Mouse (Mus musculus): ENCODE measurements around the gene Sema3e.

Sema3e gene

DNA sequence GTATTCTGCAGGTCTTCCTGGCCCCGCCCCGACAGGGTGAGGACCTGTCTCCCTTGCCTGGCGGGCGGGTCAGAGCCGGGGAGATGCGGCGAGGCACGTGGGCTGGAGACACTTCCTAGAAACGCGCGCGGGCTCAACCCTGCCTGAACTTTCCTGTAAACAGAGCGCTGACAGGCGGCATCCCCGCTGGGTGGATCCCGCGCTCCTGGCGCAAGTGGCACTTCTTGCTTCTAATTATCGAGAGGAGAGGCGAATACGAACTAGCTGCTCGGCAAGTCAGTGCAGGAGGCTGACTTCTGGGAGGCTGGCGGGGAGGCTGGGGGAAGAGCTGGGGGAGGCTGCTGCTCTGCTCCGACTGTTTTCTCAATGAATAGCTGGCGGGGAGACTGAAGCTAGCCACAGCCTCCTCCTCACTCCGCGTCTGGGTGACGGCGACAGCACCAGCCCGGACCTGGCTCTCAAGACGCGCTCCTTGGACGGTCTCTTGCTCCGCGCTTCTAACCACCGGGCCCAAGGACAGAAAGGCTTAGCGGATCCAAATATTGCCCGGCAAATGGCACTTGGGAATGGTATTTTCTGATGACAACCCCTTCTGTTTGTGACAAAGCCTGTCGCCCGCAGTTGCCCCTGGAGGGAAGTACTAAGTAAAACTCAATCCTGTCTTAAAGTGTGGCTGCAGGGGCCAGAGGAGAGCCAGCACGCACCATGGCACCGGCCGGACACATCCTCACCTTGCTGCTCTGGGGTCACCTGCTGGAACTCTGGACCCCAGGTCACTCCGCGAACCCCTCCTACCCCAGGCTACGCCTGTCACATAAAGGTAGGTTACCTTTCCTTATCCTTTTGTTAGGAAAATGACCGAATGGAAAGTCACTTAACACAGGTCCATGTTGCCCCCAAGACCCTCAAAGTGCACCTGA lies at the start of gene Sema3e:
Gene Sema3e, plus strand, starts transcription at position 72 of the 920 bp plus-strand sequence.
- DNase-seq (ENCODE audit: low read depth, low spot score), result no peak

DNA sequence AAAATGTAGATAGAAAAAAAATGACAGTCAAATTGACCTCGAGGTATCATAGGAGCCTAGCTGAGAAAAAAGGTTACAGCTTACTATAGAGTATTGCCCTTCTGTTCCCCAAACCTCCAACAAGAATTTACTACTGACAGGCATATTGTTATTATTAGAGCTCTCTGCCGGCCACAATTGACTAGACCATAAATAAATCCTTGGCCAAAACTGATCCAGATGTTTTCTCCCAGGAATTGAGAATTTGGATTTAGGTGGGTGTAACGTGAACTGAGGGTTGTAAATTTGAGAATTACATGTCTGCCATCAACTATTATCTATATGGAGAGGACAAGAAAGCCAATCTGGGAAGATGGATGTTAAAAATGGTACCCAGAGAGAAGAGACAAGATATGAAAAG lies 47.5 kb upstream of the Sema3e start:
- no peak for DNase-seq (ENCODE audit: low read depth, low spot score)

DNA sequence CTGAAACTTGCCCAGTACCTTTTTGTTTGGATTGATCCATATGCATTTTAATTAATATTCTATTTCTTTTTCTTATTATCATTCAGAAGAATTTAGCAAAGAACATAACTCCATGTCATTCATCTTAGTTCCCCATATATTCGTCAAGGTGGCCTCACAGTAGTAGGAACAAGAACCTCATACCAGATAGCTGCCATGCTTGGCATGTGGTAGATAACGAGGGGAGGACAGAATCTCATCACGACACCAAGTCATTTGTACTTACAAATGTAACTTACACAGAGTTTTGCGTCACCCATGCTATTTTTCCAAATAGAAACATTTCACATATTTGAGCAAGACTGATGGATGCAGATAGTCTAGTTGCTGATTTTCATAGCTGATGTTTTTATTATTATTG lies 45.9 kb upstream of the Sema3e start:
- DNase-seq (ENCODE audit: low read depth, low spot score), result no peak

DNA sequence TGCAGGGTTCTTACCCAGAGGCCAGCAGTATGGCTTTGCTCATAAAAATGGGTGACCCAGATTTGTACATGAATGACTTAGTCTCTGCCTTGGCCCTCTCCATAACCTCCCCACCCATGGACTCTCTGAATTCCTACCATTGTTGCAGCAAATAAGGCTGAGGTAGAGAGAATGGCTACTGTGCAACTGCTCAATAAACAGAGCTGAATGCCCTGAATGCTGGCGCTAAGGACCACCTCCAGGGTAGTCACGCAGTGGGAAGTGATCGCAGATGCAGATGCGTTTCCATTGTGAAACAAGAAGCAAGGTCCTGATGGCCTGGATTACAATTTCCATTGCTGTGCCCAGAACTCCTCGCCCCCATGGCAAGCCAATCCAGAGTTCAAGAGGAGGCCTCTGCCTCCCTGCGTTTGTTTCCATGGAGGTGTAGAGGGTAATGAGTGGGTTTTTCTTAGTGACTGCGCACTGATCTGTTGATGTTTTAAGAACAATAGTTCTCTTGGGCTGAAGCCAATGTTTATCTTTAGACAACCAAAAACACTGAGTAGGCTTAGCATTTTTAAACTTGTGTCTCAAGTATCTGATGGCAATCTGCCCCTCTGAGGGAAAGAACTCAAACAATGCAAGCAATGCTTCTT lies 42.5 kb upstream of the Sema3e start:
- no peak for DNase-seq (ENCODE audit: low read depth, low spot score)

DNA sequence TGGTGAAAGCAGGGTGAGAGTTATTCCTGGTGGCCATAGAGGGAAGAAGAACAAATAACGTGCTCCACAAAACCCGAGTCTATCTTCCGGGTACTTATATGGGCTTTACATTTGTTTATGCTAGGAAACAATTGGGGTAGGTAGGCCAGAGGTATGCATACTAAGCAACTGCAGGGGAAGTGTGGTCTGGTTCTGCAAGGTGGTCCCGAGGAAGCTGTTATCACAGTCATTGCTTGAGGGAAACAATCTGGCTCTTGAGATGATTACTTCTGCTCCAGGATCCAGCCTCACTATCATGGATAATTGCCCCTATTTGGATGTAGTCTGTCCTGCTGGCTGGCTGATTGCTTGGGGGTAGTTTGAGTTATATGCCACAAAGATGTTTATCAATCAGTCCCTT lies 41.5 kb upstream of the Sema3e start:
- DNase-seq (ENCODE audit: low read depth, low spot score), result no peak

DNA sequence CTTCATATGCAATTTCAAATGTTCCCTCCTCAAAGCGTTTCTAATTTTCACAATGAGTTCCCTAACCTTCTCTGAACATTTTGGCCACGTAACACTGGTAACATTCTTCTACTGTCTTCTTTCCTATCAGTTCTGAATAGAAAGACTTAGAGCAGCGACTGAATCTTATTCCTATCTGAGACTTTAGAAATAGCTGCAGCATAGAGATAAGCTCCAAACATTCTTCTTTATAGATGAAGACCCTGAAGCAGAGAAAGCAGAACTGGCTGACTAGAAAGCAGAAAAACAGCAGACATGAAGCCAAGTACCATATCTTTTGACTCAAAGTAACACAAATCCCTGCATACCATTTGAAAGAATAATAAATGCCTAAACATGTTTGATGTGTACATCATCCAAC lies 39.4 kb upstream of the Sema3e start:
- DNase-seq (ENCODE audit: low read depth, low spot score), result no peak

DNA sequence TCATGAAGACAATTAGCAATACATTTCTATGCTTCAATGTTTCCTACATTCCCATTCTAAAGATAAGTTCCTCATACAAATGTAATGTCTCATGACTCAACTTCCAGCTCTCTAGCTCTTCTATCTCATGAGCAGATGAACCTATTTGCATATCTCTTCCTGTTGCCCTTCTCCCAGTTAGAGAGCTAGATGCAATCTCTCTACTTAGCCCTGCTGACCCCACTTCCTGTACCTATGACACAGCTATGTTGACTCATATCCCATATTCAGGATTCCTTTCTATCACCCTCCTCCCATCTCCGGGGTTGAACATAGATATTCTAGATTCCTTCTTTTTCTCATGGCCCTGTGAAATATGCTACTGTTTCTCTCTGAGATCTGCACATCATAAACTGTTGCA lies 38.0 kb upstream of the Sema3e start:
- DNase-seq (ENCODE audit: low read depth, low spot score), result no peak

DNA sequence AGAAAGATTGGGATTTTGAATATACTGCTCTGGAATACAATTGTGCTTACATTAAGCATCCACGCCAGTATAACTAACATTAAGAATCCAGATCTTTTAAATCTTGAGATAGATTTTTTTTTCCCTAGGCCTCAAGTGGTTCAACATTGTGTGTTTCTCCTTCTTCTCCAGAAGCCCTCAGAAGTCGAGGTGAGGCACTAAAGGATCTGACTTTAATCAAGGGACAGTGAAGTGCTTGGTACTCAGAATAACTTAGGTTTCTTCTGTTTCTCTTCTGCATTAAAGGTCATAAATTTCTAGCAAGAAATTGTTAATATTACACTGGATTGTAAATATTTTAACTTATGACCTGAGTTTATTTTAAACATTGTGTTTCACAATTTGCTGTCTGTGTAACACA lies 37.1 kb upstream of the Sema3e start:
- no peak for DNase-seq (ENCODE audit: low read depth, low spot score)

DNA sequence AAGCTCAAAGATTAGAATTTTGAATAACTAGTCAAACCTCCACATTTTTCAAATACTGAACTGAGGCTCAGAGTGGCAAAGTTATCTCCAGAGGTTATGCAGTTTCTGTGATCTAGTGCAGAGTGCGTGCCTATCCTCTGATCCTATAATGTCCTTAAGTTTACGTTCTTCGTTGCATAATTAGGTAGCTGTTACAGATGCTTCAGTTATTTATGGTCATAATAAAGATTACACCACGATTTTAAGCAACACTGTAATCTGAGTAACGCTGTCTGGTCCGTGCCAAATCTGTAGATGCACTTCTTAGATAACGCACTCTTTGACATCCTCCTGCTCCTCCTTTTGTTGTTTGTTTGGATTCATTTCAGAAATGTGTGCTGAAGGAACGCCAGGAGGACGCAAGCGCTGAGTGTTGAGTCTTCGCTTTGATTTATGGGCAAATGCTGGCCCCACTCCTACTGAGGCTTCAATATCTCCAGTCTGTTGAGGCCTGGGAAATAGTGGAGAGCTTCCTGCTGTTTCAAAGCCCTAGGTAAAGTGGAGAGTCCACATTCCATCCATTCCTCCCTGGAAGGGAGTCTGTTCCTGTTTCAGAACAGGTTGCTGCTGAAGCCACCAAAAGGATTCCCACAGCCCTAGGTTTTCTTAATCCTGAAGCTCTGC lies 32.2 kb upstream of the Sema3e start:
- DNase-seq (ENCODE audit: low read depth, low spot score), result no peak

DNA sequence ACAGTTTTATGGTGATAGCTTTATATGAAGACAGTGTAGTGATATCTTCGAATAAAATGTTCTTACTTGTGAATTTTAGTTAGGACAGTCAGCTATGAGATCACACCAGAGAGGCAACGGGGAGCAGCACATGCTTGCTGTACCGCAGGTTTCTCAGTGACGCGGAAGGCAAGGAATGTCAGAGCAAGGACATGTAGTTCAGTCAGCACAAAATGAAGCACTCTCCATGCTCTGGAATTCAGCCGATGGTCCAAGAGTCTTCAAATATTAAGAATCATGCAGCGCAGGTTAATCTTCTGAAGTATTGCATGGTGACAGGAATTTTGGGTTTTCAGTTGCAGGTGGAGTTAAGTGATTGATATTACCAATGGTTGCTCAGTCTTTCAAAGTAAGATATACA lies 3.3 kb downstream of the Sema3e start:
- no peak for DNase-seq (ENCODE audit: low read depth, low spot score)

DNA sequence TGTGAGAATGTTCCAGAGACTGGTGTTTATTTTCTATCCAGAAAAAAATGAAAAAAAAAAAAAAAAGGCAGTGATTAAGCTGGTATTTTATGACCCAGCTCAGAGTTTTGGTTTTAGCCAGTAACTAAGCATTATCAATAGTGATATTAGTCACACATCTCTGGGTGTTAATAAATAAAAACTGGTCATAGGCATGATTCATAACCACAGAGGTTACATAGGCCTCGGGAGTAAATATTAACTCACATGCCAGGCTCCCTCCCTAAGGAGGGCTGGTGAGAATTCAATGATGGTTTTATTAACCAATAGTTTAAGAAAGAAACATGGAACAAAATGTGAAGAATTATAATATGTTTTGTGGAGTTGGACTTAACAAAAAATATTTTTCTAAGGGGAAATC lies 5.7 kb downstream of the Sema3e start:
- DNase-seq (ENCODE audit: low read depth, low spot score), result no peak

DNA sequence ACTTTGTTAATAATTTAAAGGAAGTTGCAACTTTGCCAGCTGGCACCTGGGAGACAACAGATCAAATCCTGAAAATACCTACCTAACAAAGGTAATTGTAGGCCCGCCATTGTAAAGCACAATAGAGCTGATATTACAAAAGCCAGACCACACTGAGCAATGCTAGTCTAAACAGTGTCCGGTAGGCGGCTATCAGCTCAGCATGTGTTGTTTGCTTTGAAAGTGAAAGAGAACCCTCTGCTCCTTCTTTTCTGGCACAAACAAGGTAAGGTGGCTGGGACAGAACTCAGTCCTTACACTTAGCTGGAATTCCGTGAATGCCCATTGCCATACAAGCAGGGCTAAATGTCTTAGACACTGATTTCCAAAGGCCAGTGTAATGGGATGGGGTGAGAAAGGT lies 7.0 kb downstream of the Sema3e start:
- no peak for DNase-seq (ENCODE audit: low read depth, low spot score)

DNA sequence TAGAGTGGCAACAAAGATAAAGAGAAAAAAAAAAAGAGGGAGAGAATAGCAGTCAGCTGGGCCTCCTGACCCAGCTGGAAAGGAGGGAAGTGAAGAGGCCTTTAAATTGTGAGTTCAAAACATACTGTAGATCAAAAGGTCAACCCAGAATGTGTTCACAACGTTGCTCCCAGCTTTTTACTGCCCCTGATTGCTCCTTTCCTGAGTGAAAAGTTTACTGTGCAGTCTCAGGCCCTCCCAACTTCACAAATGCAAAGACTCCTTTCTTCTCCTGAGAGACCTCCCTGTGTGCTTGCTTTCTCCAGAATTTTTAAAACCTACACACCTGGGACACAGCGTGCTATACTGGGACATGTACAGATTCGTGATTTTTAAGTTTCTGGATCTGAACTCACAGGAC lies 8.2 kb downstream of the Sema3e start:
- DNase-seq (ENCODE audit: low read depth, low spot score), result no peak

DNA sequence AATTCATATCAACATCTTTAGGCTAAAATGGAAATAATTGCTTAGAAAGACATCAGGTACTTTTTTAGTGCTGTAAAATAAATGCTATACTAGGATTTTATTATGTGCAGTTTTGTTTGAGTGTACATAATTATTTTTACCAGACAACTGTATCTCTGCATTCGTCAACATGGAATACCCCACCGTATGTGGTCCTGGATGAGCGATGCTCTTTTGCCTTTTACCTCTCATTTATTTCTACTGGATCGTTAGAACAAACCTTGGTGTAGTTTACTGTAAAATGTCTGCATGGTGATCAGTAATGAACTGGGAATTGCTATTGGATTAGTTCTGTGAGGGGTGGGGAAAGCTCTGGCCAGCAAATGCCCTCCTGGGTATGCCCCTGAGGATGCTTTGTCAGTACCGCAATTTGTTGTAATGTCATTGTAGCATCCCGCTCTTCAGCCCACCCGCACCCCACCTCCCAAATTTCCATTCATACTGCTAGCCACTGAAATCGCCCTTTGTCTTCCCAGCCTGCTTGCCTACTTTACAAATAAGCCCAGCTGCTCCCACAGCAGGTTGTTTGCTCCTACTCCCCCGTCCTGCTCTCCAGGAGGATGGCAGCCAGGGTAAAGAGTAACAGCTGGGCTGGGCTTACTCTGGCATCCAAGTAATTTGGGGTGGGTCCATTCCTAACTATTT lies 13.9 kb downstream of the Sema3e start:
- no peak for DNase-seq (ENCODE audit: low read depth, low spot score)

DNA sequence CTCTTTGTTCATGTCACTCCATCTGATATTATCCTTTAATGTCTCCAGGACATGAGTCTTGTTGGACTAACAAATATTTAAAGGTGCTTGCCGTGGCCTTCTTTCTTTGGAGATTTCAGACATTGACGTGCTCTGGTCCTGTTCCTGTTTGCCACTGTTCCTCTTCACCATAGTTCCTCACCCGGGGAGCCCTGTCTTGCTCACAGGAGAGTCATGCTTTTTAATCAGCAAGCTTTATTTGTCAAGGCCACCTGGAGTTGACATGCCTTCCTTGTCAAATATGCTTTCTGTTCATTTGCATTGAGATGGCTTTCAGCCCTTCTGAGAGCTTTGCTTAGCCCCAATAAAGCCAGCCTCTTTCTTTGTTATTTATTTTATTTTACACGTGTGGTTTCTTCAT lies 15.1 kb downstream of the Sema3e start:
- DNase-seq (ENCODE audit: low read depth, low spot score), result no peak

DNA sequence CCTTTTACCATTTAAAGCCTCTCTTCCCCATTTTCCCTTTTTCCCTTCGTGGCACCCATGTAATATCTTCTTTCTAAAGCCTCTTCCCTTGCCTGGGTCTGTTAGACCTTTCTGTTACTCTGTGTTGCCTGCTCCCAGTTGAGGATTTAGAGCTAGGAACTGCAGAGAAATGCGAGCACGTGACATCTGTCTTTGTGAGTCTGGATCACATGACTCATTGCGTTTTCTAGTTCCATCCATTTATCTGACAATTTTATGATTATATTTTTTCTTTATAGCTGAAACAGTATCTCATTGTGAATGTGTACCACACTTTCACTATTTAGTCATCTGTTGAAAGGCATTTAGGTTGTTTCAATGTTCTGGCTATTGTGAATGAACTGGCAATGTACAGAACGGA lies 18.0 kb downstream of the Sema3e start:
- no peak for DNase-seq (ENCODE audit: low read depth, low spot score)

DNA sequence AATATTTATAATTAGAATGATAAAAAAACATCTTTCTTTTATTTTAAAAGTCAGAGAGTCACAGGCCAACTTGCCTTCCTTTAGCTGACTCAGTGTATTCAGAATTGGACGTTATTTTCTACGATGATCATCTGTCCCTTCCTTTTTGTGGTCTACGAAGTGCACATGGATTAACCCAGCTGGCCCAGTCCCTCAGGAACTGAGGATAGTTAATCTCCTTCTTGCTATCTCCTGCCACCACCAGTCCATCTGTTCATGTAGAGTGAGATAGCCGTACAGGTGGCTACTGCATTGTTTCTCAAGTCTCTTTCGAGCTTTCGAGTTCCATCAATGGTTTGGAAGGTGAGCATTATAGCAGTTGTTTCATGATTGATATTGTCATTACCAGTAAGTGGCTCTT lies 18.9 kb downstream of the Sema3e start:
- no peak for DNase-seq (ENCODE audit: low read depth, low spot score)

DNA sequence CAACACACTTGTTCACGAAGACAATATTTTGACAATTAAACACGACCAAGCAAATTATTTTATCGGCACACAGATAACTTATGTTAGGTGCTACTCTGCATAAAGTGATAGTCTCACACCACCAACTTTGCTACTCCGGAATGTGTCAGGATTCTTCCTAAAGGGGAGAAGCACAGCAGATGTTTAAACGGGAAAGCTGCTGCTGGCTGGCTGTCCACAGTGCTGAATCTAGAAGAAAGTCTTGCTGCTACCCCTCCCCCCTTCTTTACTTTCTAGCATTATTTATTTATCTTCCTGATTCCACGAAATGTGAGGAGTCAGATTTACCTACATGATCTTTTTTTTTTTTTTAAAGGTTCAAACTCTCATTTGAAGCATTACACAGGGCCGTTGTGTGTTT lies 23.6 kb downstream of the Sema3e start:
- DNase-seq (ENCODE audit: low read depth, low spot score), result no peak

DNA sequence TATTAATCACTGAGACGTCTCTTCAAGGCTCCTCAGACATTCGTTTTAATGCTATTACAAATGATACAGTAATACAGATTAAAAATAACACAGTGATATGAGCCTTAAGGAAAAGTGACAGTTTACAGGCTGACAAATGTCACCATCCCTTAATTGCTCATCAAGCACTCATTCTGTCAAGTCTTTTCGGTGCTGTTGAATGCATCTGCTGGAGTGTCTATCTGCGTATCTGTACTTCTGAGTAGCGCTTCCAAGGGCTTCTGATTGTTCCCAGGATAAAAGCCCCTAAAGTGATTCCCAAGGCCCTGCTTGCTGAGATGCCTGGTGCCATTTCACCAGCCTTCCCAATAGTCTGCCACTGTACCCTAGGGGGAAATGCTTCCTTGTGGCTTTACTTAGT lies 29.4 kb downstream of the Sema3e start:
- DNase-seq (ENCODE audit: low read depth, low spot score), result no peak

DNA sequence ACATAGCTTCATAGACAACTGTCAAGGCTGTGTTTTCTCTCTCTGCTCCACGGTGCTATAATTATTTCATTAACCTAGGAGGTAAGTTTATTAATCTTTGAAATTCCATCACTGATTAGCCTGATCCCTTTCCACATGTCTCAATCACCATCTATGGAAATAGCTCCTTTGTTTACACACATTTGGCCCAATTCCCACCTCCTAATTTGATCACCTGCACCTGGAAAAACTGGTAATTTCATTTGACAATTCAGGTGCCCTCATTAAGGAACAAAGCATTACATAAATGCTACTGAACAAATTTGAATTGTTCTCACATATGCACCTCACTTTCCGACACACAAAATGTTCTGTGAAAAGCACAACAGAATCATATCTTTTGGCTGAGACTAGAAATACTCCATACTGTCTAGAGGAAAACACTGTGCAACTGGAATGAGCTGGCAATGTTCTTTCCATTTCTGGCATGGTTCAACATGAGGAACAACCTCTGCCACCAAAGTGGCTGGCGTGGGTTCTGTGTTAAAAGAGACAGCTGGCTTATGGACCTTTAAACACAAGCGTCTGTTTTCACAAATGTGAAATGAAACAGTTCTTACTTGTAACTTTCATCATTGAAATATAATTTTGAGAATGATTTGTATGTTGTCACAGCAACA lies 34.9 kb downstream of the Sema3e start:
- no peak for DNase-seq (ENCODE audit: low read depth, low spot score)

DNA sequence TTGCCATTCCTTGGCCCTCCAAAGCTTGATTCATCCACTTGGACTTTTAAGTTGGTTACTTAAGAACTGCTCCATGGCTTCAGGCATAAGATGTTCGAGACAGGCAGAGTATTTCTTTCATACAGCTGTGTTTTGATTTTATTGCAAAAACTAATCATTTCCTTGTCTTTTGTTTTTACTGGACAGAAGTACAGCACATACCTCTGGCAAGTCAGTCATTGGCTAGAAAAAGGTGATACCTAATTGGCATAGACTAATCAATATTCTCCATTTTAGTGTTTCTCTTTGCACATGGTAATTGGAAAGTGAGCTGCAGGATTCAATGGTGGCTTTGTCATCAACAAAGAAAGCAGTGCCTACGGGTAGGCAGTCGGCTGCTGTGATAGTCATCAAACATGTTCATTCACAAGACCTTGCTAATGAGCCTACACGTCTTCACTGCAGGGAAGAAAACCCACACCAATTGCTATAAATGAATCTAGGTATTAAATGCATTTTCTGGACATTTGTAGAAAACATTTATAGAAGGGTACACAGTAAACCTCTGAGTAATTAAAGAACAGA lies 37.9 kb downstream of the Sema3e start:
- DNase-seq (ENCODE audit: low read depth, low spot score), result no peak
